Mouse (Mus musculus) adrenal gland, postnatal 10 days (tissue): ENCODE measurements at regions not wholly inside any gene's neighbourhood (a gene's known extent, or its start where the extent isn't known, plus 50 kb on each side); places are given as distances from the start of the nearest gene placed in this dataset.
A peak's percentile ranks its signal among the peaks of the same experiment; 100 is the strongest.

ENCODE experiments used
- DNase-seq: peaks from one replicate; pipeline ENCODE4 v3.0.0; 2021; ENCODE audit warnings: mixed read lengths

DNA sequence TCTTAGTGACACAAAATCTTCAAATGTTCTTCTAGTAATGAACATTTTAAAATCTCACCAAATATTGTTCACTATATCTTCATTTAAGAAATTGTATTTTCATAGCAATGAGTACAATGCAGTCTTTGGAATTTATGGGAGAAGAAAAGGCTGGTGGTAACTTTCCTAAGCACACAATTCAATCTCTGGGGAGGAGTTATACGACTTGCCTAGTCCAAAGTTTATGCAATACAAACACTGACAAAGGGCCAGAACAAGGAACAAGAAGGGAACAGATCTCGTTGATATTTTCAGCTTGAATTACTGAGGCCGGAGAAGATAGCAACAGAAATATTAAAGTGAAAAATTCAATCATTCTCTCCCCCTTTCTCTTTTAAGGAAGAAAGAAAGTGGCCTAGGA lies 449.2 kb upstream of the Cited2 start:
- DNase-seq, result no peak

DNA sequence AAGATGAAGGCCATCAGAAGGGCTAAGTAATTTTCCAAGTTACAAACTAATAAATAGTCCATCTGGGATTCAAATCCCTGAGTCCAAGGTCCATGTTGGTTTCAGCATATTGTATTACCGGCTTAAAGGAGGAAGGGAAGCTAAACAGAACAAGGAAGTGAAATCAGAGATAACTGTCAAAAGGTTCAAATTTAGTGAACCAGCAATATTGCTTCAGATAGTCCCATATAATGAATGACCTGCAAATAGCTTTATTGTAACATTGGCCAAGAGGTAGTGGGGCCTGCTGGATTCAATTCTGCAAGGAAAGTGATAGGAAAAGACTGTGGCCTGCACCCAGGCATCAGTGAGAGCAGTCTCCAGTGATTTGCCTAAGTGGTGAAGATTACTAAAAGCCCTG lies 447.8 kb upstream of the Cited2 start:
- no peak for DNase-seq

DNA sequence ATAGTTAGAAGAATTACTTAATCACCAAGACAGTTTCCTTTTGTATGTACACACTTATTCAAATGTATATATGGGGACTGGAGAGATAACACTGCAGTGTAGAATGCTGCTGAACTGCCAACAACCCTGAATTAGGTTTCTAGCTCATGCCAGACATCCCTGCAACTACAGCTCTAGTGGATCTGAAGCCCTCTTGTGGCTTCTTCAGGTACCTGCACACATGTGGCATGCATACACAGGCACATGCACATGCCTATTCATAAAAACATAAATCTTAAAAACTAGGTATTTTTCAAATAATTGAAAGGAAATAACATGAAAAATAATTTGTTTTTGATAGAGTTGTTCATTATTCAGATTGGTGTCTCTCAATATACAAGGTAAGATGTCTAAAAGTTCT lies 445.1 kb upstream of the Cited2 start:
- no peak for DNase-seq

DNA sequence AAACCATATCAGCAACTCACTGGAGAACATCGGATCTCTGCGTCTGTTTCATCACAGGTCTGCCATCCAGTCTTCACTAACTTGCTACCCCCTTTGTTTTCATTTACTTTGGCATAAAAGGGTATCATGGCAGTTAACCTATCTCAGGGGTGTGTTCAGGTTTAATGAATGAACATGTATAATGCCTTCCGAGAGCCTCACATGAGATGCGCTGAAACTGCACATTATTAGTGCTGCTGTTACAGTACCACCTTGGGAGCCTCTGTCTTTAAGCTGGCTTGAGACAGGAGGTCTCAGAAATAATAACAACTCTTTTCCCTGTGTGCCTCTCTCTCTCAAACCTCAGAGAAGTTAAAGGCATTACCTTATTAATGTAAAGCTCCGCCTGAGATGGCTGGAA lies 438.2 kb upstream of the Cited2 start:
- DNase-seq, result no peak

DNA sequence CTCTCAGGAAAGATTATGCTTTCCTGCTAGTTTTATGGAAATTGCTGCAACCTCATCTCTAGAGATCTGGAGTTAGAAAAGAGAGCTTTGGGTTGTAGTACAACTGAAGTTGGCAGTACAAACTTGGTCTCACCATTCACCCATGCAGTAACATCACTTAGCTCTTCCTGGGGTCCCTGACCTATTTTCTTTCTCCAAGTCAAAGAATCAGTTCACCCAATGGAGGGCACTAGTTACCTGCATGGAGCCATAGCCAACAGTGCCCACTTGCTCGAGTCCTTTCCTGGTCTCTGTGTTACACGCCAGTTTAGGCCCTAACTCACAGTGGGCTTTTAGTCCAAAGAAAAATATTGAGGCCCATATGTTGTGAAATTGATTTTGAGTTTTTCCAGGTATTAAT lies 435.9 kb upstream of the Cited2 start:
- no peak for DNase-seq

DNA sequence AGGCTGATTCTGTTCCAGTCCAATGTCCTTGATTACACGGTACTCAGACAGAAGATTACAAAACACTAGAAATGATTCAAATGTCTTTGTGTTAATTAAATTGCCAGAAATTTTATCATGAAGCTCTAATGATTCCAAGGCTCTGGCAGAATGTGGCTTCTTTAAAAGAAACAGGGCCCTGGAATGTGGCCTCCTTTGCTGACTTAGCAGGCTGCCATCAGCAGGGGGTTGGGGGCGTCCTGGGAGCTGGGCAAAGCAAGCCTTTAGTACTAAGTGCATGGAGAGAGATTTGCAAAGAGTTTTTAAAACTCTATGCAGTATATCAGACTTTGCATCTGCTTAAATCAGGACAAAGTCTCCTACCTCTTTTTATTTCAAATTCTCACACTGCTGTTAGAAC lies 434.8 kb upstream of the Cited2 start:
- peak; percentile 17 for DNase-seq

DNA sequence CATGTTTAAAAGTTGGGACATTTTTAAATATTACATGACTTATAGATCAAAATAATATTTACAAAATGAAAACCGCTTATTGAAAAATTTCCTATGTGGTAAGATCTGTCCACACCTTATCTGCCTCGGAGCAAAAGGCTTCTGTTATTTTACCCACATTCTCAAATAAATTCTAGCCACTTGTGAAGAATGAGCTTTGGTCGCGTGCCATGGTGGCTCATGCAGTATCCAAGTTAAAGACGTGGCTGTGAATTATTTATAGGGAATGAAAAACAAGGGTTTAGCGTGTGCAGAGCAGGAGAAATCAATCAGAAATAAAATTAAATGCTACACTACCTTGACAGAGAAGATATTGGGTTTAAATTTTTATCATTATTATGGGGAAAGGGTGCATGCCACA lies 430.7 kb upstream of the Cited2 start:
- DNase-seq, result no peak

DNA sequence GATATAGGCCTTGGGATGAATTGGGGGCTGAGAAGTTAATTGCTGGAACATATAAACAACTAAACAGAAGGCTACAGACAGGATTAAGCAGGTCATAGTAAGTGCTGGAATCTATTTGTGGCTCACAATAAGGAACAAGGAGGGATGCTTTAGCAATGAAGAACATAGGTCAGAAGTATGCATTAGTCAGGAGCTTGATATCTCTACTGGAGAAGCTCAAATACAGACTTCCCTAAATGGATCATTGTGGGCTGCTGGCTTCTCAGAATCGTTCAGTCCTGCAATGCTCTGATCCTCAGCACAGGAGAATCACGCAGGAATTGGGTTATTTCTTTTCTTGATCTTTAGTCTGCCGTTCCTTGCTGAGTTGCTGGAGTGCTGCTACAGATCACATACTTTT lies 428.6 kb upstream of the Cited2 start:
- no peak for DNase-seq

DNA sequence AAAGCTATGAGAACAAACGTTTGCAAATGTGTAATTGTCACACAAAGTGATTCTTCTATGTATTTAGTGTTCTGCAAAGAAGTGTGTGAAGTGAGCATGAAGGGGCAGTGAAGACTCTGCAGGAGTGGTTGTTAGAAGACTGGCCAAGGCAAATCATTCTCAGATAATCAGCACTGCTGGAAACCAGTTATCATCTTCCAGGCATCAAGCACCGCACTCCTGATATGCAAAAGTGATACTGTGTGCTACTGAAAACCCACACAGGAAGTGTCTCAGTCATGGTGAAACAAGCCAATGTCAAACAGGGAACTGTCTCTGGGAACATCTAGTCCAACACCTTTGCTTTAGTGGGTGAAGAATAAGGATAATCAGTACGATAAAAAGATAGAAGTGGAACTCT lies 427.9 kb upstream of the Cited2 start:
- DNase-seq, result no peak

DNA sequence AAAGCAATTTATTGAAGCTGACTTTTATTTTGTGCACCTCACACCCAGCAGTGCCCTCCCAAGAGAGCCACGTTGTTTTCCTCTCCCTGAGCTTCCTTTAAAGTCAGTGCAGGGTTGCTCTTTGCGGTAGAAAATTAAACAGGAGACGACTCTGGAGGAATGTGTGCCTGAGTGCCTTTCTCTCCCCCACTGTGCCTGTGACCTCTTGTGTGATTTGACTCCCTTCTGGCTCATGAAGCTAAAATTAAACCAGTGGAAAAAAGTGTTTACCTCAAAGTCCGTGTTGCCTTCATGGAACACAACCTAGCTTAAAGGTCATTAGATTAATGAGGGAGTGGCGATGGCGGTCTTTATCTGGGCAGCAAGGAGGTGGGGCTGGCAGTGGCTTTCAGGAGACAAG lies 423.4 kb upstream of the Cited2 start:
- no peak for DNase-seq

DNA sequence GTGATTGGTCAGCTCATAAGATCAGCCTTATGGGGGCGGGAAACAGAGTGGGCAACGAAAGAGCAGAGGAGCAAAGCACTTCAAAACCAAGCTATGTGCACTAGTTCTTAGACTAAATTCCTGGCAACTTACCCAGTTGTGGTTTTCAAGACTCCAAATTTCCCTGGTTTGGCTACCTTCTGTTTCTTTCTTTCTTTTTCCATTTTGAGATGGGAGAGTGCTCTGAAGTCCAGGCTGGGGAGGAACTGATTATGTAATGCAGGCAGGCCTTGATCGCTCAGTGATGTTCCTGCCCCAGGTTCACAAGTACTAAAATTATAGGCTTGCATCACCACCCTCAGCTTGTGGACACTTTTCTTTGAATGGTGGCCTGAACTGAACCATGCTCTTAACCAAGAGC lies 396.3 kb upstream of the Cited2 start:
- no peak for DNase-seq

DNA sequence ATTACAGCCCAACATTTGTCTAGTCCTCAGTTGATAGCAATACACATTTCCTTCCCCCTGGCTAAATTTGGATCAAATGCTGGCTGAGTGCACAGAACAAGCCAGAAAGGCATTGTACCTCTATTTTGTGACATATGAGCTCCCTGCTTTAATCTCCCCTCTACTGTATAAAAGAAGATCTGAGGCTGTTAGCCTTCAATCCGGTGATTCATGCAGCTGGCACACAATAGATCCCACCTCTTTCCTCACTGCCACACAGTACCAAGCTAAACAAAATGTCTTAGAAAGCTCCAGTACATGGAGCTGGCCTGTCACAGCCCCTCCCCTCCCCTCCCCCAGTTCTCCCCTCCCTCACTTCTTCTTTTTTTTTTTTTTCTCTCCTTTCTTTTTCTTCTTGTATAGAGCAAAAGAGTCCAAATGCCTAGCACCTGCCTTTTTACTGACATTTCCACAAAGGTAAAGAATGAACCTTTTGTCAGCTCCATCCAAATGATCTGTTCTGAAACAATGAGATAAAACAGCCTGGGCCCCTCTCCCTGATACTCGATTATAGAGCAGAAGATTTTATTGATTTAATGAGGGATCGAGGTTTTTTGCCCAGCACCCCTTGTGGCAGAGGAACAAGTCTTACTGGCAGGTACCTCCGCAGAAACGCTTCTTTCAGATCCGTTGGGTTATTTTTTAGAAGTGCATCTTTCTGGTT lies 392.0 kb upstream of the Cited2 start:
- peak; percentile 47 for DNase-seq

DNA sequence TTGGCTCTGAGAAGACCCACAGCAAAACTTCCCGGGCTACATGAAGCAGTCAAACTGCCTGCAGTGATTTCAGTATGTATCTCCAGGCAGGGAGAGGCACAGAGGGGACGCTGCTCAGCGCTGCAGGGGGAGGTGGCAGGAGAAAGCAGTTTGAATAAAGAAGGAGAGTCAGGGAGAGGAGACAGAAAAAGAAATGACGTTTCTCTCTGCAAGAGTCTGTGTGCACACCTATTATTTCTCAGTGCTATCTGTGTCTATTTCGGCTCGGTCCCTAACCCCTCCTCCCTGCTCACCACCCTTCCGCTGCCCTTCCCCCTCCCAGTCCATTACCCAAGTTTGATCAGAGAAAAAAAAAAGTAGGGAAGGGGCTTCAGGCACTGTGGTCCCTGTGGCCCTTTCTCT lies 391.4 kb upstream of the Cited2 start:
- peak; percentile 25 for DNase-seq

DNA sequence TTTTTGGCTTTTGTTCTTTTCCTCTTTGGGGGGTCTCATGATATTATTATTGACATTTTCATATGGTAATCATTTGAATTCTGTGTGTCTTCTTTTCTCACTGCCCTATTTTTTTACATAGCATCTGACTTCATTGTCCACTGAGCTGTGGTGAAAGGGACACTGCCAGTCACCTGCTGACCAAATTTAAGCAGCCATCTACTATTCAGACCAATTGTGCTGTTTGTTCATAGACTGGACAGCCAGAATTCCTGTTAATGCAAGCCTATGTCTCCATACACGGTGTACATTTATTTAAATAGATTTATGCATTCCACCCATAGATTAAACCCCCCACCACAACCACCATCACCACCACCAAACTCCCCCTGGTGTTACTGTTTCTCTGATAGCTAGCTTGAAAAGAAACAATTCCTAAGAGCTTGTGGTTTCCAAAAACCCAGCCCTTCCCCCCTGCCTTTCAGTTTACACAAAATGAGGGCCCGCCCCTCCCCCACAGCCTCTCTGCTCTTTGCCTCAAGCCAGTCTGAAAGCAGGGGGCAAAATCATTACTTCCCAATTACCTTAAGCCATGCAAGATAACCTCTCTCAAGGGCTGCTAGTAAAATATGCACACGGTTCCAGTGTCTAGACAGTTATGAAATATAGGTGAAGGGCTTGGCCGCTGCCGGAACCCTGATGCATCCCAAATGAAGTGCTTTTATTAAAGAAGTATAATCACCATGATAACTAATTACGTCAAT lies 390.8 kb upstream of the Cited2 start:
- no peak for DNase-seq

DNA sequence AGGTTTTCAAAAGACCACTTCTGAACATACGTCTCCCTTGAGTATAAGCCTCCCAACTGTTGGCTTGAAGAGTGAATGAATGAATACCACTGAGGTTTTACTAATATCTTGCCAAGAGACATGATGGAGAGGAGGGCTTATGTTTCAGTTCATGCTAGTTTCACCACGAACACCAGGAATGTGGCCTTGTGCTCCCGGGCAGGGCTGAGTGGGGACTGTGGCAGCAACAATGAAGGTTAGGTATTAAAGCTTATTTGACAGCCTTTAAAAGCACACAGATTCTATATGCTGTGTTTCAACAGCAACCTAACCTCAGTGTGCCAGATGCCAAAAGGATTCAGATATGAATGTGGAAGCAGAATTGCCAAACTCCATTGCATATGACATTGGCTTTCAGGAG lies 390.0 kb upstream of the Cited2 start:
- no peak for DNase-seq

DNA sequence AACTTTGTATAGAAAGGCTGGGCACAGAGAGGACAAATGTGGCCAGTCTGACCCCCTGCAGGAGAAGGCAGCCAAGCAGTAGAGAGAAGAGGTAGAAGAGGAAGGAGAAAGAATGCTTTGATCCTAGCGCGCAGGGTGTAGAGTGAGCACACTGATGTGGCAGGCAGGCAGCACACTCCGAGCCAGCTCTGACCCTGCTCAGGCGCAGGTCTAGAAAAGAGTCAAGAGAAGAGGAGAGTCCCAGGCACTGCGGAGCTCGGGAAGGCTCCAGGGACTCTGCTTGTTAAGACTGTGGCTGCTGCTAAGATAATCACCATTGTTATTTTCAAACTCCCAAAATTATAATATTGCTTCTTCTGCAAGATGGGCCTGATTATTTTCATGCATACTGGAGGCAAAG lies 389.3 kb upstream of the Cited2 start:
- no peak for DNase-seq

DNA sequence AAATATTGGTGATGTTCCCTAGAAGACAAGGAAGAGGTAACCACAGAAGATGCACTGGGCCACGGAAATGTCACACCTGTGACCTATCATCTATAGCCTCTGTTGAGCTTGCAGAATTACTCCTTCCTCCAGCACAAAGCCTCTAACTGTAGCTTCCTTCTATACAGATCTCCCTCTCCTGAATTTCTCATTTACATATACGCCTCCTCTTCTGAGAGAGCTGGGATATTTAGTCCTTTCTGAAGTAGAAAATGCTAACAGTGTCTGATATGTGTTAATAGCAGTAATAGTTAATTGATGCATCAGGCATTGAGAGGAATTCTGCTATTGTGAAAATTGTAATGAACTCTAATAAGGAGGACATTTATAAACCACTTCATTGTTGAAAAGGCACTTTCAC lies 385.8 kb upstream of the Cited2 start:
- no peak for DNase-seq

DNA sequence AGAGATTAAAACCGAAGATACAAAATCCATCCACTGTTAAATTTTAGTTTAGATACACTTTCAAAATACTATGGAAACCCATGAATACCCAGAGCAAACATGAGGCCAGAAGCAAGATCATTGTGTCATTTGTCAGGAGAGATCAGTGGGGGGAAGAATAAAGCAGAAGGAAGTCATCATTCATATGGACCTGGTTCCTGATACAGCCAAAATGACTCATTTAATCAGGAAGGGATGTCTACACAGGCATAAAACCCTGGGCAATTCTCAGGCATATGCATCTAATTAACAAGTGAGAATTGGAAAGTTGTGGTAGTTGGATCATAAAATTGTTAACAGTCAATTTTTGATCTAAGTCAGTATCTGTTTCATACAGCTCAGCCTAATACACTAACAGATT lies 379.2 kb upstream of the Cited2 start:
- DNase-seq, result no peak

DNA sequence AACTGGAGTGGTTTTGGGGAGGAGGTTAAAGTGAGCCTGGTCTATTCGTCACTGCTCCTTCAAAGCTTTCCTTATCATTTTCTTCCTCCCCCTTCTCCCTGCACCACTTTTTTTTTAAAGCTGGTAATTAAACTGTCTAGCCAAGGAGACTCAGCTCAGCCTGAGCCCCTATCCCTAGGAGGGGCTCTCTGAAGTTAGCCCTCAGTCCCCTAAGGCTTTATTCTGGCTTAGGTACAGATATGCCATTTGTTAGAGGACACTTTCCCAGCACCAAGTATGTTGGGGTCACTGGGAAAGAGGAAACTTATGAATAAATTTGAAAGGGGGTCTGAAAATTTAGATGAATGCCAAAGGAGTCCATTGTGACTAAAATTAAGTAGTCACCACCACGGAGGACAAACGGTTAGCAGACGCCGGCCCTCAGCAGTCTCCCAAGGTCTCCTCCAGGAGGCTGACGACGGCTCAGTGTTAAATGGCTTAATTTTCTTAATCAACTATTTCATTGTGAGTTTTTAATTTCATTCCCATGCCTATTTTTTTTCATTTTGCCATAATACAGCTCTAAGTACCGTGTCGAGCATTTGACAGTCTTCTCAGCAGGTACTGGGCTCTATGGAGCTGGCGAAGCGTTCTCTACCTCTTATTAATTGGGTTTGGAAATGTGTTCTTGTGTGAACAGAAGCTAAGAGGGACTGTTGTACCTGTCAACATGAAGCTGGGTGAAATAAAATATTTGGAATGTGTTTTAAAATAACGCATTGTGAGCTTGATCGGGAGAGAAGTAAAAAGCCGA lies 370.6 kb upstream of the Cited2 start:
- DNase-seq, result no peak

DNA sequence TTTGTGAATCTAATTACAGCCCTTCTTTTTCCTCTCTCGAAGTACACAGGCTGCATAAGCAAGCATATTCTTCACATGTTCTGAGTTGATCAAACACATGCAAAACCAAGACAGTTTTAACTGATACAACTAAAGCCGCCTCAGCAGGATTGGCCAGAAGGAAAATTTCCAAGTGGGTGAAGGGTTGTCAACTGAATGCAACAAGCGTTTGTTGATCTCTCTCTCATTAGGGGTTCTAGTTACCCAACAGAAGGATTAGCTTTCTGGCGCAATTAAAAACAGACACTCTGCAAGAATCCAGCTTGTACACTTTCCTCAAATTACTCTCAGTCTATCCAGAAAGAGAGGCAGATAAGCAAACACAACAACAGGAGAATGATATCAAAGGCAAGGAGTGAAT lies 367.5 kb upstream of the Cited2 start:
- peak; percentile 41 for DNase-seq

DNA sequence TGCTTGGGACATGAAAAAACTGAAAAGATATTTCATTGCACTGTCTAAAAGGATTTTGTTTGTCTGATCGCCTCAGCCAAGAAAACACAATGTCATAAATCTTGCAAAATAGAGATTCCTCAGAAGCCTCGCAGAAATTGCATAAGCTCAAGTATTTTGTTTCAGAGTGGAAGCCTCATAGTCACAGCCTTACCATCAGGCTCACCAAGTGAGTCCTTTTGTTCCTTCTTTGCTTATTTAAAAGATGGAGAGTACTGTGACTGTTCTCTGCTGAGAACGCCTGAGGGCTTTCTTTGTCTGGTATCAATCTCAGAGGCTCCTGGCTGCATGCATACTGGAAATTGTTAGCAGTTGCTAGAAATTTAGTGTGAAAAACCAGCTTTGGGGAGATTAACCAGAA lies 367.0 kb upstream of the Cited2 start:
- no peak for DNase-seq

DNA sequence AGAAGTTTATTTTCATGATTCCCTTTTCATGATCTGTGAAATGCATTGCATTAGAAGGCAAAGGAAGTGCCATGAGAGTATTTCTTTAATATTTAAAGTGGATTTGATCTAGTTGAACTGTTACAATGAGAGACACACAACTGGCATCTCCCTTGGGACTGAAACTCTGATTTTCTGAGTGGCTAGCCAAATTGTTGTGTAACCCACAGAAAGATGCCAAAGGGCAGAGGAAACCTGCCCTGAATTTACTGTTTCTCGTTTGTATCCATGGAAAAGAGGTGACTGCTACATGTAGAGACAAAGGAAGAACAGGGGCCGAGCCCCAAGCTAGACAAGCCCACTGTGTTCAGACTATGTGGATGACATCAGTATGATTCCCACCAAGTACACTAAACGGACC lies 360.4 kb upstream of the Cited2 start:
- DNase-seq, result peak; percentile 54

DNA sequence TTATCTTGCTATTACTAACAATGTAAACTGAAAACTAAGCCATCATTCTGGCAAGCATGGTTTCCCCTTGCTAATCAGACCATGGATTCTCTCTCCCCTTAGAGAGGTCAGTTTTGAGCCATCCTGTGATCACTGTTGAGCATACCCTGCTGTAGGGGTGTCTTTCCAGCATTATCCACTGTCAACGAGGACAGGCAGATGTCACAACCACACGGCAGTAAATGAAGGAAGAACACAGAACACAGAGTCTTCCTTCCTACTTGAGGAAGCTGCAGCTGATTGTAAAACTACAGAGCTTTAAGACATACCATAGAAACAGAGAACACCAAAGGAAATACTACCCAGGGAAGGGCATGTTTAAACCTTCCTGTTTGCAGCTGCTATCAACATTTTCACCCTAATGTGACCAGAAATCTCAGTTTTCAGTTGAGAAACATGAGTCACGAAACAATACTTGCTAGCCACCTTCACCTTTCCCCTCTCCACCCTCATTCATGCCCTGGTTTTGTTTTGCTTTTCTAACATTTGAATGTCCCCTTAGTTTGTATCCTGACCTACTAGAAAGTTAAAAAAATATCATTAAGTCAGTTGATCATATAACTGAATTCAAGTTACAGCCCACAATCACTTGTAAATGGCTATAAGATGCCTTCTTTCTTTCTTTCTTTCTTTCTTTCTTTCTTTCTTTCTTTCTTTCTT lies 356.8 kb upstream of the Cited2 start:
- no peak for DNase-seq
